Mouse (Mus musculus) T-helper 17 cell (primary cell): ENCODE measurements at regions not wholly inside any gene's neighbourhood (a gene's known extent, or its start where the extent isn't known, plus 50 kb on each side); places are given as distances from the start of the nearest gene placed in this dataset.

Experiments
- in situ Hi-C, 2 experiments: fragments of 300-600 bp; cut with MboI, MseI; formaldehyde crosslinking; loops; 1 replicate in 1 of 2; 2 replicates in 1 of 2; pipeline ENCODE4 v1.15.1; 2025; ENCODE audit warnings: high pct_unique_total_duplicates in 2 of 2

GRCm38 (mm10) chr15:61322243-61322642 is 399.4 kb upstream of the A1bg start:
- in situ Hi-C loops = no loop called here

GRCm38 (mm10) chr15:61309452-61310165 is 386.8 kb upstream of the A1bg start:
- in situ Hi-C loops = no loop called here

- in situ Hi-C loops = no loop called here
These were observed 386.1 kb upstream of the A1bg start for GRCm38 (mm10) chr15:61308936-61309335.

GRCm38 (mm10) chr15:61304546-61304945 is 381.7 kb upstream of the A1bg start:
- in situ Hi-C loops = loop anchor here in 1 of 2 experiments (5.0 kb wide), 1 partner anchor 62 kb away; no protein-coding TSS in a partner anchor

GRCm38 (mm10) chr15:61299796-61300195 is 377.0 kb upstream of the A1bg start:
- in situ Hi-C loops = loop anchor here in 1 of 2 experiments (5.0 kb wide), 1 partner anchor 57 kb away; no protein-coding TSS in a partner anchor

GRCm38 (mm10) chr15:61297447-61298208 is 374.8 kb upstream of the A1bg start:
- in situ Hi-C loops = no loop called here

- in situ Hi-C loops = no loop called here
These were observed 371.8 kb upstream of the A1bg start for GRCm38 (mm10) chr15:61294616-61295015.

GRCm38 (mm10) chr15:61294131-61294530 is 371.3 kb upstream of the A1bg start:
- in situ Hi-C loops = no loop called here

GRCm38 (mm10) chr15:61268766-61269165 is 346.0 kb upstream of the A1bg start:
- in situ Hi-C loops = no loop called here

GRCm38 (mm10) chr15:61259047-61259446 is 336.2 kb upstream of the A1bg start:
- in situ Hi-C loops = no loop called here

GRCm38 (mm10) chr15:61244511-61244910 is 321.7 kb upstream of the A1bg start:
- in situ Hi-C loops = loop anchor here in 1 of 2 experiments (5.0 kb wide), 1 partner anchor 58 kb away; no protein-coding TSS in a partner anchor

GRCm38 (mm10) chr15:61242161-61242681 is 319.4 kb upstream of the A1bg start:
- in situ Hi-C loops = loop anchor here in 1 of 2 experiments (5.0 kb wide), 1 partner anchor 60 kb away; no protein-coding TSS in a partner anchor

GRCm38 (mm10) chr15:61241741-61242140 is 318.9 kb upstream of the A1bg start:
- in situ Hi-C loops = loop anchor here in 1 of 2 experiments (5.0 kb wide), 1 partner anchor 61 kb away; no protein-coding TSS in a partner anchor

- in situ Hi-C loops = loop anchor here in 1 of 2 experiments (5.0 kb wide), 1 partner anchor 62 kb away; no protein-coding TSS in a partner anchor
These were observed 317.5 kb upstream of the A1bg start for GRCm38 (mm10) chr15:61240344-61240743.

- in situ Hi-C loops = no loop called here
These were observed 316.6 kb upstream of the A1bg start for GRCm38 (mm10) chr15:61239414-61239813.

- in situ Hi-C loops = no loop called here
These were observed 316.2 kb upstream of the A1bg start for GRCm38 (mm10) chr15:61238996-61239395.

- in situ Hi-C loops = no loop called here
These were observed 306.8 kb upstream of the A1bg start for GRCm38 (mm10) chr15:61229579-61229978.

GRCm38 (mm10) chr15:61222923-61223322 is 300.1 kb upstream of the A1bg start:
- in situ Hi-C loops = no loop called here

- in situ Hi-C loops = no loop called here
These were observed 287.3 kb upstream of the A1bg start for GRCm38 (mm10) chr15:61210161-61210560.

- in situ Hi-C loops = no loop called here
These were observed 267.2 kb upstream of the A1bg start for GRCm38 (mm10) chr15:61189981-61190380.

GRCm38 (mm10) chr15:61189481-61189880 is 266.7 kb upstream of the A1bg start:
- in situ Hi-C loops = no loop called here

GRCm38 (mm10) chr15:61184597-61184963 is 261.8 kb upstream of the A1bg start:
- in situ Hi-C loops = no loop called here
